Mouse (Mus musculus) E14TG2a.4 (cell line): ENCODE data around the gene Lrrc32.

Source experiments
- CTCF ChIP-seq: conservative IDR thresholded peaks from 2 replicates; pipeline ENCODE4 v1.5.1; 2014; ENCODE audit warnings: low read length
- NANOG ChIP-seq: IDR thresholded peaks from 2 replicates; pipeline ENCODE4 v1.6.1; 2014; ENCODE audit warnings: borderline replicate concordance, low read length, mixed read lengths
- POU5F1 ChIP-seq: IDR thresholded peaks from 2 replicates; pipeline ENCODE4 v1.6.1; 2014; ENCODE audit warnings: low read length, borderline replicate concordance

GRCm38 (mm10) chr7:98537967-98538573 is 49.0 kb downstream of the Lrrc32 start:
- TF ChIP-seq CTCF: no peak
- TF ChIP-seq POU5F1: no peak
- no peak for TF ChIP-seq NANOG
